Mouse (Mus musculus): ENCODE measurements around the gene Prkar1a.

Prkar1a gene

GRCm38 (mm10) chr11:109673741-109674140, 24.5 kb downstream of the Prkar1a start:
- no peak for DNase-seq

GRCm38 (mm10) chr11:109674542-109674941, 25.3 kb downstream of the Prkar1a start:
- no peak for DNase-seq

GRCm38 (mm10) chr11:109675208-109675607, 26.0 kb downstream of the Prkar1a start:
- DNase-seq, result no peak

- no peak for DNase-seq
These were observed 26.6 kb downstream of the Prkar1a start for GRCm38 (mm10) chr11:109675771-109676170.

GRCm38 (mm10) chr11:109676621-109677373, 27.6 kb downstream of the Prkar1a start:
- no peak for DNase-seq

- no peak for DNase-seq
These were observed 29.1 kb downstream of the Prkar1a start for GRCm38 (mm10) chr11:109678291-109678690.

GRCm38 (mm10) chr11:109680934-109681333, 31.7 kb downstream of the Prkar1a start:
- DNase-seq, result no peak

GRCm38 (mm10) chr11:109681556-109681955, 32.4 kb downstream of the Prkar1a start:
- DNase-seq, result no peak

- DNase-seq, result no peak
These were observed 33.0 kb downstream of the Prkar1a start for GRCm38 (mm10) chr11:109682221-109682620.

- no peak for DNase-seq
These were observed 40.3 kb downstream of the Prkar1a start for GRCm38 (mm10) chr11:109689539-109689938.

GRCm38 (mm10) chr11:109692737-109693136, 43.5 kb downstream of the Prkar1a start:
- DNase-seq, result no peak

GRCm38 (mm10) chr11:109696519-109696918, 47.3 kb downstream of the Prkar1a start:
- no peak for DNase-seq

- no peak for DNase-seq
These were observed 48.0 kb downstream of the Prkar1a start for GRCm38 (mm10) chr11:109697089-109697643.

- no peak for DNase-seq
These were observed 49.5 kb downstream of the Prkar1a start for GRCm38 (mm10) chr11:109698740-109699139.

- no peak for DNase-seq
These were observed 50.6 kb downstream of the Prkar1a start for GRCm38 (mm10) chr11:109699784-109700183.

- DNase-seq, result no peak
These were observed 51.6 kb downstream of the Prkar1a start for GRCm38 (mm10) chr11:109700761-109701160.

GRCm38 (mm10) chr11:109702031-109702815, 53.0 kb downstream of the Prkar1a start:
- DNase-seq, result no peak

- DNase-seq, result no peak
These were observed 54.6 kb downstream of the Prkar1a start for GRCm38 (mm10) chr11:109703845-109704244.

- no peak for DNase-seq
These were observed 55.4 kb downstream of the Prkar1a start for GRCm38 (mm10) chr11:109704311-109705205.

GRCm38 (mm10) chr11:109705336-109706054, 56.3 kb downstream of the Prkar1a start:
- no peak for DNase-seq

GRCm38 (mm10) chr11:109706055-109706412, 56.8 kb downstream of the Prkar1a start:
- no peak for DNase-seq

GRCm38 (mm10) chr11:109706586-109706985, 57.4 kb downstream of the Prkar1a start:
- DNase-seq, result no peak

All from right cerebral cortex, adult 18-20 months (tissue).